Mouse (Mus musculus): Measurements from ENCODE around the gene Dlk1.
"Not testable (repeated sequence)": the region's sequence is repeated elsewhere in the genome, so short reads cannot be mapped to it uniquely, and the experiment has no call there.

Dlk1 gene

GRCm38 (mm10) chr12:109439974-109440373, 12.6 kb upstream of the Dlk1 start:
- no peak for DNase-seq (ENCODE audit: low spot score)

GRCm38 (mm10) chr12:109441366-109441765, 11.3 kb upstream of the Dlk1 start:
- DNase-seq (ENCODE audit: low spot score): no peak

GRCm38 (mm10) chr12:109442115-109442514, 10.5 kb upstream of the Dlk1 start:
- DNase-seq (ENCODE audit: low spot score): no peak

- peak; percentile 49 for DNase-seq (ENCODE audit: low spot score)
Observed at GRCm38 (mm10) chr12:109443276-109443675, 9.3 kb upstream of the Dlk1 start.

DNA sequence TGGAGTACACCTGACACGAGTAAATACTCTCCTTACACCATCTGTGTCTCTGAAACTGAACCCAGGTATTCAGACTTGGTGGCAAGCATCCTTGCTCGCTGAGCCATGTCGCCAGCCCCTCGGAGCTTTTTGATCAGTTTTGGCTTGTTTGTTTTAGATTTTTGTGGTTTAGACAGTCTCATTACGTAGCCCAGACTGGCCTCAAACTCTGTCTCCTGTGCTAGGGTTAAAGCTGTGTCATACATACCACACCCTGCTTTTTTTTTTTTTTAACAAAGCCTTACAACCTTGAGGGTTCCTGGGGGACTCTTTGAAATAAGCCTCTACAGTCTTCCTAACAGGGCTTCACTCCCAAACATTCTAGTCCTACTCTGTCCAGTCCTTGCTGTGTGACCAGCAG, 7.6 kb upstream of the Dlk1 start:
- DNase-seq (ENCODE audit: low spot score): no peak

GRCm38 (mm10) chr12:109445499-109446235, 7.0 kb upstream of the Dlk1 start:
- DNase-seq (ENCODE audit: low spot score): no peak

GRCm38 (mm10) chr12:109446236-109446941, 6.2 kb upstream of the Dlk1 start:
- no peak for DNase-seq (ENCODE audit: low spot score)

GRCm38 (mm10) chr12:109449421-109450411, 2.9 kb upstream of the Dlk1 start:
- DNase-seq (ENCODE audit: low spot score): no peak

DNA sequence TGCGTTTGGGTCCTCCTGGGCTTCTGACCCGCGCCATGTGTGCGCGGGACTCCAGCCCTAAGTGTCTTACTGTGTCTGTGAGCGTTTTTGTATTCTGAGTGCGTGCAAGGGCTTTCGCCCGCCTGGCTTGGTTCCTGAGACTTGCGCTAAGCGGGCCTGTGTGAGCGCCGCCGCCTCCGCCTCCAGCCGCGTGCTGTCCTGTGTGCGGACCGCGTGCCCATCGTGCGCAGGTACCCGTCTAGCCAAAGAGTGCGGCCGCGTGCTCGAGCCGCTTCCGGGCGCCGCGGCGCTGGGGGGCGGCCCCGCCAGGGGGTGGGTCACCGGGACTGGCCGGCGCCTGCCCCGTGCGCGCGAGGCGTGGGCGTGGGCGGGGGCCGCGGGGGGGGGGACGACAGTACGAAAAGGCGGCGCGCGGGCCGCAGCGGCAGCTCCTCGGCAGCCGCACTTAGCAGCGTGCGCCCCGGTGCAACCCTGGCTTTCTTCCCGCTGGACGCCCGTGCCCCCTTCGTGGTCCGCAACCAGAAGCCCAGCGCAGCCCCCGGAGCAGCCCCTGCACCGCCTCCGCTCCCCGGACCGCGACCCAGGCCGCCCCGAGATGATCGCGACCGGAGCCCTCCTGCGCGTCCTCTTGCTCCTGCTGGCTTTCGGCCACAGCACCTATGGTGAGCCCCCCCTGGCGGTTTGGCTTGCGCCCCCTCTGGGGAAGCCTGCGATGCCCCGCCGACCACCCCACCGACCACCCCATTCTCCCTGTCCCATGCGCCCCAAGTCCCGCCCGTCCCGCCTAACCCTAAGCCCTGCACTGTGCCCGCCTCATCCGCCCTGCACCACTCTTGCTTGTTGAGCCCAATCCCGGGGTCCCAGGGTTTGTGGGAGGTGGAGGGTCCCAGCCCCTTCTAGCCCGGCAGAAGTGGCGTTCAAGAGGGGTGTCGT, 708 bp downstream of the Dlk1 start:
- no peak for DNase-seq (ENCODE audit: low spot score)

DNA sequence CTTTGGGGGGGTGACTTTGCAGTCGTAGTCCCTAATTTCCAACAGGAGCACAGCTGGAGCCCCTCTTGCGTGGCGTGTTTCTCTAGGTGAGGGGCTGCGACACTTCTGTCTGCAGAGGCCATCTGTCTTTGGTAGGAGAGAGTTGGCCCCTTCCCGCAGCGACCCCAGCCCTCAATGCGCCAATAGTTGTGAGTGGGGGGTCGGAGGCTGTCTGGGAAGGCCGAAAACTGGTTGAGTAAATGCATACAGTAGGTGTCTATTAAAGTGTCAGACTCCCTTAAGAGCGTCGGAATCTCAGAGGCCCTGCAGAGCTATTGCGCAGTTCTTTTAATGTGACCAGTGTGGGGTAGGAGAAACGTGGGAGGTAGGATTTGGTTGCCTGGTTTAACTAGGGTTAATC, 1.5 kb downstream of the Dlk1 start:
- no peak for DNase-seq (ENCODE audit: low spot score)

GRCm38 (mm10) chr12:109456531-109457202, 4.0 kb downstream of the Dlk1 start:
- DNase-seq (ENCODE audit: low spot score): no peak

DNA sequence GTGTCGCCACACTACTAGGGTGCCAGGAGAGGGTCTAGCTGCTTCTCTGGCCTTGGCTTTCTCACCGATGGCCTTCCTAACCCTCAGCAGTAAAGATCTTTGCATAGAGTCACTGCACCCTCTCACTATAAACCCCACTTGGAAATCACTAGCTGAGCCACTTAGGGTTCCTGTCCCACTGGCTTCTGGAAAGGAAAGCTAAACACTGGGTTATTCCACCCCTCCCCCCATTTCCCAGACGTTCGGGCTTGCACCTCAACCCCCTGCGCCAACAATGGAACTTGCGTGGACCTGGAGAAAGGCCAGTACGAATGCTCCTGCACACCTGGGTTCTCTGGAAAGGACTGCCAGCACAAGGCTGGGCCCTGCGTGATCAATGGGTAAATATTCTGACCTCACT, 5.2 kb downstream of the Dlk1 start:
- no peak for DNase-seq (ENCODE audit: low spot score)

- no peak for DNase-seq (ENCODE audit: low spot score)
Observed at GRCm38 (mm10) chr12:109458896-109459295, 6.3 kb downstream of the Dlk1 start.

GRCm38 (mm10) chr12:109459481-109460401, 7.1 kb downstream of the Dlk1 start:
- no peak for DNase-seq (ENCODE audit: low spot score)

GRCm38 (mm10) chr12:109462594-109462993, 10.0 kb downstream of the Dlk1 start:
- no peak for DNase-seq (ENCODE audit: low spot score)

DNA sequence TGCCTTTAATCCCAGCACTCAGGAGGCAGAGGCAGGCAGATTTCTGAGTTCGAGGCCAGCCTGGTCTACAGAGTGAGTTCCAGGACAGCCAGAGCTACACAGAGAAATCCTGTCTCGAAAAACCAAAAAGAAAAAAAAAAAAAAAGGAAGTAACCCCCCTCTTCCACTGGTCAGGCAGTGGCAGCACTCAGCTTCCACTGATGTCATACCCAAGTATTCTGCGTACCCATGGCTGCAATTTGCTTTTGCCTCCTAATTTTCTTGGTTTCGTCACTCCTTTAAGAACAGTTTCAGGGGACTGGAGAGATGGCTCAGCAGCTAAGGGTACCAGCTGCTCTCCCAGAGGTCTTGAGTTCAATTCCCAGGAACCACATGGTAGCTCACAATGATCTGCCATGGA, 14.8 kb downstream of the Dlk1 start:
- DNase-seq (ENCODE audit: low spot score): not testable (repeated sequence)

DNA sequence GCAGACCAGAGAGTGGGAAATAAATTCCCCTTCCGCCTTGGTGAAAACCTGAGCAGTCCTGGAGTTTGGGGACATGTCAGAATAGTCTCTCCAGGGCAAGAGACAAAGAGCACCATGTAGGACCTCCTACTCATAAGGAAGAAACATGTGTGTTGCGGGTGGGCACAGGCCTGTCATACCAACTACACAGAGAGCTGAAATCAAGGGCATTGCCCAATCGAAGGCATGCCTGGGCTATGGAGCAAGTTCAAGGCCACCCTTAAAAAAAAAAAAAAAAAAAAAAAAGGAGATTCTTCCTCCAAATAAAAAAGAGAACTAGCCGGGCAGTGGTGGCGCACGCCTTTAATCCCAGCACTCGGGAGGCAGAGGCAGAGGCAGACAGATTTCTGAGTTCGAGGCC, 17.2 kb downstream of the Dlk1 start:
- DNase-seq (ENCODE audit: low spot score): no peak

DNA sequence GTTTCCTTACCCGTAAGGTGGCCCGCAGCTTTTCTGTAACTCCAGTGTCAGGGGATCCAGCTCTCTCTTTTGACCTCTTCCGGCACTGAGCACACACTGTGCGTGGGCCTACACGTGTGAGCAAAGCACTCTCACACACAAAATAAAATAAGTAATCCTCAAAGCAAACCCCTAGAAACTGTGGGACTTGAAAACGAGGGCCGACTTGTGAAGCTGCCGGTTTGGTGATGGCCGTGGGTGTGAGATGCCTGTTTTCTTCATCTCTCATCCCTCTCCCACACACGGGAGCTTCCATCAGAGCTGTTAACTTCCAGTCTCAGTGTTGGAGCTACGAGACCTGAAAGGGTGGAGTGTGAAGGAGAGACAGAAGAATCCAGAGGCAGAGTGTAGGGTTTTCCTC, 20.0 kb downstream of the Dlk1 start:
- no peak for DNase-seq (ENCODE audit: low spot score)

GRCm38 (mm10) chr12:109473575-109473976, 21.0 kb downstream of the Dlk1 start:
- DNase-seq (ENCODE audit: low spot score): no peak

DNA sequence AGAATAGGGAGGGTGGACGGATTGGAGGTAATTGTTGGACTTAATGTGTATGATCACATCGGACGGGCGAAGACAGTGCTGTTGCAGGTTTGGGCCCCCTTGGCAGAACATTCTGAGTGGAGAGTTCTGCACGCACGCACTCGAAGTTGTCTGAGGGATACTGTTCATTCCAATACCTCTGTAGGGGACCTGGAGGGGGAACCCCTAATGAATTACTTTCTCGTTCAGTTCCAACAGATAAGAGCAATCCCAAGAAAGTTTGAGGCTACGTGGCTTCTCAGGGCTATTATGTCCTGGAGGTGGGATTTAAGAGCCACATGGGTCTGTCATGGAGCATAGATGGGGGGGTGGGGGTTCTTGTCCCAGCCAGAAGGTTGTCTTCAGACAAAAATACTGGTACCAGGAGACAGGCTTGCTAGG, 21.6 kb downstream of the Dlk1 start:
- DNase-seq (ENCODE audit: low spot score): no peak

Measured in layer of hippocampus, adult 9-10 months (tissue).